Mouse (Mus musculus): ENCODE data around the gene Lin28b. TPM values are rescaled to one million over a fixed set of nuclear protein-coding genes. Genes with fewer than 3 reads are reported as not detected.

The Lin28b gene
- polyA plus RNA-seq (2017; shearing (Covaris generic)), result not detected

GRCm38 (mm10) chr10:45485761-45486602 is at the start of gene Lin28b:
Gene Lin28b, minus strand, starts transcription at chr10:45486395.

GRCm38 (mm10) chr10:45335434-45336422 is 150.5 kb downstream of the Lin28b start, which contains the start of gene Bves:
Gene Bves, plus strand, starts transcription at chr10:45335772.

Other genes with a start within 250 kb of the Lin28b start
- not detected for gene Bves, start 150.6 kb downstream of the Lin28b start, polyA plus RNA-seq (2017; shearing (Covaris generic))
- gene Hace1, start 91.4 kb upstream of the Lin28b start, polyA plus RNA-seq (2017; shearing (Covaris generic)), result 3.8 TPM